7 mouse cellular contexts compared by ENCODE assay signal in genomic region chr13:36612785-36613750, GRCm38 (mm10).
DNase-seq lines count a peak whose midpoint lies in the region; ATAC-seq and TF ChIP-seq lines count a peak whose summit lies in the region.

No protein-coding gene starts in this region.

- H3K9me3 ChIP-seq in hindbrain, embryonic 14.5 days (ENCODE audit: control insufficient read depth, low read length): no peaks in the 10 kb centered on the region
- H3K9me3 ChIP-seq in heart, embryonic 11.5 days (replicated peaks; ENCODE audit: control insufficient read depth, low read length): no peaks in the 10 kb centered on the region
- no peaks in the 10 kb centered on the region for H3K9me3 ChIP-seq in intestine, postnatal 0 days (ENCODE audit: control insufficient read depth)

- H3K27ac ChIP-seq in hindbrain, embryonic 14.5 days: peak overlapping the region; percentile 70
- H3K27ac ChIP-seq in heart, embryonic 11.5 days (ENCODE audit: low read depth, low read length): no peak overlapping the region
- no peak overlapping the region for H3K27ac ChIP-seq in intestine, postnatal 0 days (ENCODE audit: low read depth, low read length)

- H3K4me1 ChIP-seq in hindbrain, embryonic 14.5 days (replicated peaks; ENCODE audit: control insufficient read depth, insufficient read depth, low read length): 0 out of 2 replicates have a peak, but pooled peaks cover 6% of the 10 kb centered on the region
- no peaks in the 10 kb centered on the region for H3K4me1 ChIP-seq in heart, embryonic 11.5 days (ENCODE audit: control insufficient read depth, insufficient read depth, low read length)
- no peaks in the 10 kb centered on the region for H3K4me1 ChIP-seq in intestine, postnatal 0 days (replicated peaks; ENCODE audit: control insufficient read depth, insufficient read depth, low read length)

- H3K4me2 ChIP-seq in hindbrain, embryonic 14.5 days (replicated peaks): peak overlapping the region; percentile 53
- H3K4me2 ChIP-seq in heart, embryonic 11.5 days: no peak overlapping the region
- no peak overlapping the region for H3K4me2 ChIP-seq in intestine, postnatal 0 days (replicated peaks; ENCODE audit: low read depth)

- WGBS in hindbrain, embryonic 14.5 days: 24% methylated on average over 23 of the region's 23 CpGs
- 58% methylated on average over 23 of the region's 23 CpGs for WGBS in heart, embryonic 11.5 days (ENCODE audit: insufficient replicate concordance)
- 68% methylated on average over 23 of the region's 23 CpGs for WGBS in intestine, postnatal 0 days

- peak; percentile 75 for ATAC-seq in hindbrain, embryonic 14.5 days (ENCODE audit: low FRiP score)
- ATAC-seq in heart, embryonic 11.5 days (replicated peaks; ENCODE audit: insufficient number of reproducible peaks, low FRiP score, low TSS enrichment): no peak
- ATAC-seq in intestine, postnatal 0 days: no peak

- no peaks in the 10 kb centered on the region for H3K27me3 ChIP-seq in hindbrain, embryonic 14.5 days (ENCODE audit: control insufficient read depth, insufficient read depth, low read length)
- H3K27me3 ChIP-seq in heart, embryonic 11.5 days (ENCODE audit: control insufficient read depth, insufficient read depth, low read length): no peaks in the 10 kb centered on the region
- H3K27me3 ChIP-seq in intestine, postnatal 0 days (replicated peaks; ENCODE audit: control insufficient read depth, insufficient read depth, low read length): no peaks in the 10 kb centered on the region

- H3K4me3 ChIP-seq in hindbrain, embryonic 14.5 days (replicated peaks; ENCODE audit: low read length): peak overlapping the region; percentile 17
- no peak overlapping the region for H3K4me3 ChIP-seq in heart, embryonic 11.5 days (ENCODE audit: low read depth, low read length)
- no peak overlapping the region for H3K4me3 ChIP-seq in intestine, postnatal 0 days (ENCODE audit: low read depth, low read length)

- H3K9ac ChIP-seq in hindbrain, embryonic 14.5 days: peak overlapping the region; percentile 61
- no peak overlapping the region for H3K9ac ChIP-seq in heart, embryonic 11.5 days (ENCODE audit: low read depth, low read length)
- no peak overlapping the region for H3K9ac ChIP-seq in intestine, postnatal 0 days (ENCODE audit: low read depth, low read length)

- DNase-seq in embryo, embryonic 11 days: peak; percentile 30
- peak; percentile 48 for DNase-seq in hindbrain, embryonic 14.5 days (ENCODE audit: low spot score)
- DNase-seq in left cerebral cortex, postnatal 4 days: peak; percentile 38
- peak; percentile 27 for DNase-seq in telencephalon, adult 2 months (ENCODE audit: low read depth, low spot score)
- DNase-seq in testis, postnatal 14 days (ENCODE audit: low spot score): no peak

- no peaks in the 10 kb centered on the region for H3K36me3 ChIP-seq in hindbrain, embryonic 14.5 days (replicated peaks; ENCODE audit: control insufficient read depth, insufficient read depth)
- H3K36me3 ChIP-seq in heart, embryonic 11.5 days (ENCODE audit: control insufficient read depth, insufficient read depth, low read length): no peaks in the 10 kb centered on the region
- no peaks in the 10 kb centered on the region for H3K36me3 ChIP-seq in intestine, postnatal 0 days (ENCODE audit: control insufficient read depth, insufficient read depth)

- TF ChIP-seq CTCF in intestine, postnatal 0 days (IDR thresholded peaks at IDR 0.05; ENCODE audit: low read depth): no peak

- intact Hi-C loops in left cerebral cortex, postnatal 4 days (cut with DNase I): no loop called here
